Mouse (Mus musculus) layer of hippocampus, adult 8-10 months (tissue): Measurements from ENCODE around the gene Hdgfl2. TPM values are rescaled to one million over a fixed set of nuclear protein-coding genes. Genes with fewer than 3 reads are reported as not detected.

Experiments used
- total RNA-seq, 4 experiments: library from RNA; stranded (reverse); gene quantifications; 2 replicates each; pipeline ENCODE4 v1.2.4; 2022

The Hdgfl2 gene
- total RNA-seq, 4 experiments from 2014 or later, result 112 to 127 (median 115) TPM

Other genes with a start within 250 kb of the Hdgfl2 start
- gene Zfp119a, start 200.7 kb upstream of the Hdgfl2 start, total RNA-seq, result 1 to 10 TPM; 5.0 to 6.7 (median 5.3) TPM
- 1 to 10 TPM; 5.6 to 8.4 (median 7.2) TPM for gene Zfp959, start 187.5 kb upstream of the Hdgfl2 start, total RNA-seq
- 1 to 10 TPM; 3.3 to 5.6 (median 3.8) TPM for gene Zfp119b, start 130.1 kb upstream of the Hdgfl2 start, total RNA-seq
- gene Ebi3, start 127.0 kb upstream of the Hdgfl2 start, total RNA-seq, result 1 to 10 TPM; 1.2 to 3.2 (median 1.8) TPM
- gene Yju2, start 120.5 kb upstream of the Hdgfl2 start, total RNA-seq, result 10 to 100 TPM; 16.9 to 19.1 (median 18.9) TPM
- gene Shd, start 109.2 kb upstream of the Hdgfl2 start, total RNA-seq, result 10 to 100 TPM; 24.3 to 29.0 (median 26.8) TPM
- 10 to 100 TPM; 68.1 to 83.4 (median 76.2) TPM for gene Fsd1, start 93.1 kb upstream of the Hdgfl2 start, total RNA-seq
- 1 to 10 TPM; 1.8 to 2.8 (median 2.2) TPM for gene Stap2, start 74.0 kb upstream of the Hdgfl2 start, total RNA-seq
- gene Mpnd, start 73.9 kb upstream of the Hdgfl2 start, total RNA-seq, result 100 to 1,000 TPM; 102 to 115 (median 106) TPM
- gene Sh3gl1, start 43.0 kb upstream of the Hdgfl2 start, total RNA-seq, result 10 to 100 TPM; 44.1 to 55.6 (median 52.1) TPM
- 1 to 10 TPM; 2.5 to 3.5 (median 2.7) TPM for gene Chaf1a, start 39.2 kb upstream of the Hdgfl2 start, total RNA-seq
- 10 to 100 TPM; 76.5 to 96.6 (median 88.0) TPM for gene Ubxn6, start 4.6 kb upstream of the Hdgfl2 start, total RNA-seq
- 10 to 100 TPM in 2 of 4 experiments, 1 to 10 TPM in 2; 7.7 to 20.5 (median 12.2) TPM for gene Plin4, start 30.2 kb downstream of the Hdgfl2 start, total RNA-seq
- gene Plin5, start 38.0 kb downstream of the Hdgfl2 start, total RNA-seq, result under 1 TPM; 0.53 to 0.80 (median 0.66) TPM
- 1 to 10 TPM in 1 of 4 experiments, under 1 TPM in 3; 0.55 to 1.1 (median 0.74) TPM for gene Lrg1, start 42.4 kb downstream of the Hdgfl2 start, total RNA-seq
- gene Sema6b, start 60.7 kb downstream of the Hdgfl2 start, total RNA-seq, result 100 to 1,000 TPM; 116 to 118 (median 117) TPM
- 1 to 10 TPM; 5.3 to 6.4 (median 5.9) TPM for gene Tnfaip8l1, start 82.8 kb downstream of the Hdgfl2 start, total RNA-seq
- 10 to 100 TPM; 34.7 to 42.6 (median 40.1) TPM for gene Mydgf, start 104.3 kb downstream of the Hdgfl2 start, total RNA-seq
- gene Dpp9, start 139.3 kb downstream of the Hdgfl2 start, total RNA-seq, result 10 to 100 TPM; 54.5 to 65.5 (median 60.5) TPM
- gene Fem1a, start 177.2 kb downstream of the Hdgfl2 start, total RNA-seq, result 10 to 100 TPM; 32.7 to 36.0 (median 35.1) TPM
- gene Ticam1, start 197.2 kb downstream of the Hdgfl2 start, total RNA-seq, result 1 to 10 TPM; 6.8 to 8.8 (median 7.8) TPM
- 10 to 100 TPM; 13.2 to 22.6 (median 19.6) TPM for gene Plin3, start 213.2 kb downstream of the Hdgfl2 start, total RNA-seq
- not detected for gene Arrdc5, start 220.7 kb downstream of the Hdgfl2 start, total RNA-seq
- 1 to 10 TPM in 3 of 4 experiments, under 1 TPM in 1; 0.77 to 2.5 (median 1.6) TPM for gene Uhrf1, start 223.7 kb downstream of the Hdgfl2 start, total RNA-seq
- 10 to 100 TPM; 66.8 to 85.2 (median 76.9) TPM for gene Kdm4b, start 246.4 kb downstream of the Hdgfl2 start, total RNA-seq